Mouse (Mus musculus) liver, embryonic 13.5 days (tissue): ENCODE measurements around the gene Rbfox1. TPM values are rescaled to one million over a fixed set of nuclear protein-coding genes. Genes with fewer than 3 reads are reported as not detected.

Experiments used
- ATAC-seq: fragments of 200-750 bp; cut with Nextera tagmentation; 2 replicates; pipeline ENCODE4 v1.8.0; 2017; ENCODE audit warnings: low read depth, mild to moderate bottlenecking, moderate number of reproducible peaks, moderate library complexity
- DNase-seq: peaks from one replicate; pipeline ENCODE4 v3.0.0; 2022
- H3K27ac ChIP-seq: fragments of 300-500 bp; sonication (generic); 2 replicates; pipeline ENCODE4 v1.5.1; 2015; ENCODE audit warnings: moderate library complexity, mild to moderate bottlenecking, inconsistent platforms
- H3K27me3 ChIP-seq: fragments of 300-500 bp; sonication (generic); 2 replicates; pipeline ENCODE4 v1.6.1; 2015; ENCODE audit warnings: mild to moderate bottlenecking, inconsistent platforms
- H3K36me3 ChIP-seq: fragments of 300-500 bp; sonication (generic); 2 replicates; pipeline ENCODE4 v1.6.1; 2015; ENCODE audit warnings: mild to moderate bottlenecking, inconsistent platforms
- H3K4me1 ChIP-seq: fragments of 300-500 bp; sonication (generic); replicated peaks from 2 replicates; pipeline ENCODE4 v1.6.1; 2015; ENCODE audit warnings: inconsistent platforms
- H3K4me2 ChIP-seq: fragments of 300-500 bp; sonication (generic); 2 replicates; pipeline ENCODE4 v1.6.1; 2015; ENCODE audit warnings: inconsistent platforms, mild to moderate bottlenecking, moderate library complexity
- H3K4me3 ChIP-seq: fragments of 300-500 bp; sonication (generic); replicated peaks from 2 replicates; pipeline ENCODE4 v1.5.1; 2015; ENCODE audit warnings: mild to moderate bottlenecking, inconsistent platforms
- H3K9ac ChIP-seq: fragments of 300-500 bp; sonication (generic); 2 replicates; pipeline ENCODE4 v1.6.1; 2015; ENCODE audit warnings: mild to moderate bottlenecking, inconsistent platforms
- H3K9me3 ChIP-seq: fragments of 300-500 bp; sonication (generic); replicated peaks from 2 replicates; pipeline ENCODE4 v1.6.1; 2016; ENCODE audit warnings: inconsistent platforms
- WGBS: fragments of 180-500 bp; shearing (Covaris S2); methylation state at CpG from one replicate; pipeline ENCODE4 v1.1.7; 2015; ENCODE audit not compliant: insufficient replicate concordance; 5-methylcytosine and 5-hydroxymethylcytosine counted together
- polyA plus RNA-seq: library from polyadenylated mRNA; unstranded; fragments of >200 nt; fragmentation: Nextera tagmentation; extraction: Ambion mirVana; gene quantifications from 2 replicates; pipeline ENCODE4 v1.2.1, GENCODE M21; 2015

Gene Rbfox1
- polyA plus RNA-seq, 1 experiment from 2014 or later = 0.29 TPM

DNA sequence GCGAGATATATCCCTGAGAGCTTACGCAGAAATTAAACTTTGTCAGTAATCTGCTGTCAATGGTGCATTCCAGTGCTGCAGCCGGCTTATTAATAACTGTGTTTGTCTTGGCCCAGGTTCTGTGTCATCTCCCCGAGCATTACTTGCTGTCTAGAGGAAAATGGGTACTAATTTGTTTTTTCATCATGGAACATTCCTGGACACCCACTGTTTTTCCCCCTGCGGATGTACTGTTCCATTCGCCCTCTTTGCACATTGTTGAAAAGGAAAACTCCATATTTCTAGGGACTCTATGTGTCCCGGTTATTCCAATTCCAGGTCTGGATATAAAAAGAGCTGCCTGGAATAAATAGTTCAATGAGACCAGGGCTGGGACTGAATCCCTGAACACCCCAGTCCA is 262.8 kb downstream of the Rbfox1 start:
- H3K4me1 ChIP-seq = no peaks in the 10 kb centered on the region
- H3K9me3 ChIP-seq = 0 out of 2 replicates have a peak, but pooled peaks cover 3% of the 10 kb centered on the region
- H3K27ac ChIP-seq = no peak overlapping the region
- DNase-seq = no peak
- H3K4me3 ChIP-seq = no peak overlapping the region
- WGBS = 64% methylated on average over 7 of the region's 7 CpGs
- no peaks in the 10 kb centered on the region for H3K27me3 ChIP-seq
- H3K4me2 ChIP-seq = no peak overlapping the region
- no peaks in the 10 kb centered on the region for H3K36me3 ChIP-seq
- no peak for ATAC-seq
- no peak overlapping the region for H3K9ac ChIP-seq

DNA sequence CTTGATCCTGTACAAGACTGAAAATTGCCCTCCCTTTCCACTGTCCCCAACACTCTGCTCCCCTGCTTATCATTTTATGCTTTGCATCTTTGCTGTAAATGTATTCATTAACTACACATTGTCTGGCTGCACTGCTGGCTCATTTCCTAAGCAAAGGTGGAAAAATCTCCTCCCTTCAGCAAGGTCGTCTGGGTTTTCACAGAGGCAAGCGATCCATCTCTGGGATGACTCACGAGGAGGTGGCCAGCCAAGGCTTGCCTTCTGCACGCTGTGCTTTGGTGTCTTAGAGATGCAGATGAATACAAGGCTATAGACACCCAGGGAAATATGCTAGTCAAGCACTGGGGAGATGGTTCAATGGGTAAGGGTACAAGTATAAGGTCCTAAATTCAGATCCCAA is 264.2 kb downstream of the Rbfox1 start:
- H3K4me3 ChIP-seq = no peak overlapping the region
- no peaks in the 10 kb centered on the region for H3K36me3 ChIP-seq
- 58% methylated on average over 4 of the region's 4 CpGs for WGBS
- no peak overlapping the region for H3K4me2 ChIP-seq
- H3K9me3 ChIP-seq = 0 out of 2 replicates have a peak, but pooled peaks cover 3% of the 10 kb centered on the region
- H3K4me1 ChIP-seq = no peaks in the 10 kb centered on the region
- no peak overlapping the region for H3K27ac ChIP-seq
- no peak for DNase-seq
- no peak overlapping the region for H3K9ac ChIP-seq
- no peak for ATAC-seq
- H3K27me3 ChIP-seq = no peaks in the 10 kb centered on the region

DNA sequence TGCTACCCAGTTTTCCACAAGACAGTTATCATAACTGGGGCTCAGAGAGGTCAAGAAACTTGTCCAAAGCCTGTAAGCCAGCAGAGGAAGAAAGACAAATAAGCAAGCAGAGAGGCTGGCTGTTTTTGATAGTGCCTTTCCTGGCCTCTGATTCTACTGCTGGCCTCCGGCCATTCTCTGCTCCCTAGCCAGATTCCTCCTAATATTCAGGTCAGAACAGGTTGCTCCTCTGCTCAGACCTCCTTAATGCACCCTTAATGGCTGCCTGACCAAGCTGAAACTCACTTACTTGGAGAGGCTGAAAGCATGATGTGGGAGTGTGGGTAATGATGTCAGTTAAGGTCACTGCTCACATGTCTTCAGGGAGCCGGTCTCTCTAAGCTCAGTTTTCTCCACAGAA is 270.4 kb downstream of the Rbfox1 start:
- Histone ChIP-seq H3K9me3 (0 out of 2 replicates have a peak, but pooled peaks cover 3% of the 10 kb centered on the region), H3K4me2 (no peak overlapping the region), H3K36me3 (no peaks in the 10 kb centered on the region), H3K27me3 (no peaks in the 10 kb centered on the region), H3K9ac (no peak overlapping the region), H3K27ac (no peak overlapping the region), H3K4me3 (no peak overlapping the region), H3K4me1 (no peaks in the 10 kb centered on the region)
- 67% methylated on average over 2 of the region's 2 CpGs for WGBS
- ATAC-seq (no peak), DNase-seq (no peak)

- Histone ChIP-seq H3K4me2 (no peak overlapping the region), H3K9ac (no peak overlapping the region), H3K36me3 (no peaks in the 10 kb centered on the region), H3K9me3 (no peaks in the 10 kb centered on the region), H3K4me3 (no peak overlapping the region), H3K27ac (no peak overlapping the region), H3K27me3 (no peaks in the 10 kb centered on the region), H3K4me1 (no peaks in the 10 kb centered on the region)
- ATAC-seq (no peak), DNase-seq (no peak)
- 61% methylated on average over 4 of the region's 4 CpGs for WGBS
These were observed 279.3 kb downstream of the Rbfox1 start for GRCm38 (mm10) chr16:6164476-6164875.

GRCm38 (mm10) chr16:6169346-6169745 is 284.2 kb downstream of the Rbfox1 start:
- ATAC-seq (no peak), DNase-seq (no peak)
- no peak overlapping the region for H3K27ac ChIP-seq
- no peaks in the 10 kb centered on the region for H3K4me1 ChIP-seq
- WGBS = 66% methylated on average over 5 of the region's 5 CpGs
- no peaks in the 10 kb centered on the region for H3K36me3 ChIP-seq
- H3K9ac ChIP-seq = no peak overlapping the region
- no peak overlapping the region for H3K4me2 ChIP-seq
- no peak overlapping the region for H3K4me3 ChIP-seq
- no peaks in the 10 kb centered on the region for H3K9me3 ChIP-seq
- H3K27me3 ChIP-seq = no peaks in the 10 kb centered on the region

GRCm38 (mm10) chr16:6180819-6181218 is 295.7 kb downstream of the Rbfox1 start:
- ATAC-seq (no peak), DNase-seq (no peak)
- no peak overlapping the region for H3K27ac ChIP-seq
- H3K4me2 ChIP-seq = no peak overlapping the region
- H3K4me3 ChIP-seq = no peak overlapping the region
- H3K9me3 ChIP-seq = no peaks in the 10 kb centered on the region
- WGBS = 79% methylated on average over 9 of the region's 9 CpGs
- H3K9ac ChIP-seq = no peak overlapping the region
- H3K27me3 ChIP-seq = no peaks in the 10 kb centered on the region
- no peaks in the 10 kb centered on the region for H3K4me1 ChIP-seq
- H3K36me3 ChIP-seq = no peaks in the 10 kb centered on the region

DNA sequence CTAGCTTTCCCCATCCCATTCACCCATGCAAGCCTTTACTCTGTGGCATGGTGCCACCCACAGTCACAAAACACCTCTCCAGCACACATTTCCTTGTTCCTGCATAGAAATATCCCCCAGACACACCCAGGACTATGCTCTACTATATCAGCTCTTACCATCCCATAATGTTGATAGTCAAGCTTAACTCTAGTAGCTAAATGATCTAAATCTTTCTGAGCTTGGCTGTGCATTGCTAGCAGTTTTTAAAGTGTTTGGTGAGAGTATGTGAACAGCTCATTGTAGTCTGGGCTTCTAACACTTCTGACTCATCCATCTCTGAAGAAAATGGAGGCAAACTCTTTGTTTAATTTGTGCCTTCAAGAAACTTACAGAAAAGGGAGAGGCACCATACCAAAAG is 297.2 kb downstream of the Rbfox1 start:
- H3K4me2 ChIP-seq = no peak overlapping the region
- no peaks in the 10 kb centered on the region for H3K4me1 ChIP-seq
- DNase-seq (no peak), ATAC-seq (no peak)
- no peaks in the 10 kb centered on the region for H3K36me3 ChIP-seq
- no peak overlapping the region for H3K4me3 ChIP-seq
- no peaks in the 10 kb centered on the region for H3K27me3 ChIP-seq
- no peak overlapping the region for H3K27ac ChIP-seq
- no peaks in the 10 kb centered on the region for H3K9me3 ChIP-seq
- H3K9ac ChIP-seq = no peak overlapping the region

DNA sequence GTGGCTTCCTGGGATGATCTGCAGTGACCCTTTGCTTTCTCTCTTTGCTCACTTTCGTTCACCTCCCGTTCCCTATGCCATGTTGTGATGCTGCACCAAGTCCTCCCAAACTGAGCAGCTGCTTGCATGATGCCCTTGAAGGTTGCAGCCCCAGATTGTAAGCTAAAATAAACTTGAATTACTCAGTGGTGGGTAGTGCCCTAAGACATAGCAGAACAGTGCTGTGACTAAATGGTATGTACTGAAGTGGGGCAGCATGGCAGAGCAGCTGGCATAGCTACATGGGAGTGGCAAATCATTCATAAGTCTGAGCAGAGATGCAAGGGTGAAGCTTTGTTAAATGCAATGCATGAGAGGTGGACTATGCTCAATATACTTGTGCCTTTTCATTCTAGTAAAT is 307.2 kb downstream of the Rbfox1 start:
- no peak for DNase-seq
- Histone ChIP-seq H3K9ac (no peak overlapping the region), H3K4me3 (no peak overlapping the region), H3K9me3 (no peaks in the 10 kb centered on the region), H3K27me3 (no peaks in the 10 kb centered on the region), H3K36me3 (no peaks in the 10 kb centered on the region), H3K4me1 (no peaks in the 10 kb centered on the region), H3K4me2 (no peak overlapping the region), H3K27ac (no peak overlapping the region)
- no peak for ATAC-seq
- WGBS = 60% methylated on average over 2 of the region's 2 CpGs

DNA sequence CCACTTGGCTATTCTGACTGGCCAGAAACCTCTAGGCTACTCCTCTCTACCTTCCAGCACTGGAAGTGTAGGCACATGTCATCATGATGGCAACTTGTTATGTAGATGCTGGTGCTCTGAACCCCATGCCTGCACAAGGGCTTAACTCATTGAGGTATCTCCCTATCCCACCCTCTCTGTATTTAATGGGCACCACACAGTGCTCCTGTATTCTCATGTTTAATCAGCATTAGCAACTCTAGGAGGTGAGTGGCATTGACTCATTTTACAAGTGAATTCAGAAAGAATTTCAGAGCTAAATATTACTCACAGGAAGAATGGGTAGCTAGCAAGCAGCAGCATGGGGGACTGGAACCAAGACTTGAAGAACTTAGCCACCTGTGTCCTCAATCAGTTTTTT is 321.3 kb downstream of the Rbfox1 start:
- no peak for DNase-seq
- H3K9ac ChIP-seq = no peak overlapping the region
- no peak overlapping the region for H3K4me3 ChIP-seq
- no peak overlapping the region for H3K27ac ChIP-seq
- H3K27me3 ChIP-seq = no peaks in the 10 kb centered on the region
- H3K36me3 ChIP-seq = no peaks in the 10 kb centered on the region
- no peak for ATAC-seq
- no peaks in the 10 kb centered on the region for H3K9me3 ChIP-seq
- no peaks in the 10 kb centered on the region for H3K4me1 ChIP-seq
- no peak overlapping the region for H3K4me2 ChIP-seq

DNA sequence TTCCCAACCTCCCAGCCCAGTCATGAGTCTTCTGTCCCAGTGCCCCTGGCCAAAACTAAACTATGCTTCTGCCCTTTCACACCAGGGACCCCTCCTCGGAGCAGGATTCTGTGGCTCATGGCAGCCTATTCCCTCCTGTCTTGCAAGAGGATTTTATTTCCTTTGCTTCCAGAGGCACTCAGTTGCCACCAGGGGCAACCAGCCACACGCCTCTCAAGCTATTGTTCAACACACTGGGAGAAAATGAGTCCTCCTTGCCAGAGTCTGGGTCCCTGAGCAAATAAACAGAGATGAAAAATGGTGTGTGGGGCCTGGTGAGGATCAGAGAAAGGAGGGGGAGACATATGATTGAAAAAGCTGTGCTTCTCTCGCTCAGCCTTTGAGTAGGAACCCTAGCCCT is 327.8 kb downstream of the Rbfox1 start:
- Histone ChIP-seq H3K27me3 (no peaks in the 10 kb centered on the region), H3K4me2 (no peak overlapping the region), H3K9me3 (no peaks in the 10 kb centered on the region), H3K4me1 (no peaks in the 10 kb centered on the region), H3K27ac (no peak overlapping the region), H3K4me3 (no peak overlapping the region), H3K9ac (no peak overlapping the region), H3K36me3 (no peaks in the 10 kb centered on the region)
- no peak for ATAC-seq
- 38% methylated on average over 3 of the region's 3 CpGs for WGBS
- no peak for DNase-seq

- Histone ChIP-seq H3K9ac (no peak overlapping the region), H3K4me1 (no peaks in the 10 kb centered on the region), H3K4me2 (no peak overlapping the region), H3K9me3 (0 out of 2 replicates have a peak, but pooled peaks cover 3% of the 10 kb centered on the region), H3K4me3 (no peak overlapping the region), H3K27me3 (no peaks in the 10 kb centered on the region), H3K36me3 (no peaks in the 10 kb centered on the region), H3K27ac (no peak overlapping the region)
- no peak for DNase-seq
- ATAC-seq = no peak
- WGBS = 55% methylated on average over 6 of the region's 6 CpGs
These were observed 342.3 kb downstream of the Rbfox1 start for GRCm38 (mm10) chr16:6227449-6227848.

- Histone ChIP-seq H3K27ac (no peak overlapping the region), H3K4me1 (no peaks in the 10 kb centered on the region), H3K27me3 (no peaks in the 10 kb centered on the region), H3K9ac (no peak overlapping the region), H3K36me3 (no peaks in the 10 kb centered on the region), H3K9me3 (0 out of 2 replicates have a peak, but pooled peaks cover 3% of the 10 kb centered on the region), H3K4me2 (no peak overlapping the region), H3K4me3 (no peak overlapping the region)
- 66% methylated on average over 2 of the region's 2 CpGs for WGBS
- DNase-seq (no peak), ATAC-seq (no peak)
These were observed 347.8 kb downstream of the Rbfox1 start for GRCm38 (mm10) chr16:6232966-6233365.

GRCm38 (mm10) chr16:6241393-6241792 is 356.2 kb downstream of the Rbfox1 start:
- no peaks in the 10 kb centered on the region for H3K27me3 ChIP-seq
- no peak for ATAC-seq
- H3K9me3 ChIP-seq = no peaks in the 10 kb centered on the region
- DNase-seq = no peak
- no peak overlapping the region for H3K4me2 ChIP-seq
- no peak overlapping the region for H3K27ac ChIP-seq
- no peaks in the 10 kb centered on the region for H3K36me3 ChIP-seq
- no peaks in the 10 kb centered on the region for H3K4me1 ChIP-seq
- no peak overlapping the region for H3K9ac ChIP-seq
- WGBS = 79% methylated on average over 4 of the region's 4 CpGs
- H3K4me3 ChIP-seq = no peak overlapping the region
